Mouse (Mus musculus): ENCODE results near the gene Cacna2d1.

Cacna2d1 gene

GRCm38 (mm10) chr5:16063949-16064348 lies 129.5 kb downstream of the Cacna2d1 start:
- DNase-seq: no peak

GRCm38 (mm10) chr5:16065816-16066215 lies 131.3 kb downstream of the Cacna2d1 start:
- no peak for DNase-seq

- no peak for DNase-seq
Observed at GRCm38 (mm10) chr5:16082253-16082652, 147.8 kb downstream of the Cacna2d1 start.

- DNase-seq: no peak
Observed at GRCm38 (mm10) chr5:16086979-16087902, 152.8 kb downstream of the Cacna2d1 start.

GRCm38 (mm10) chr5:16087995-16088394 lies 153.5 kb downstream of the Cacna2d1 start:
- DNase-seq: no peak

GRCm38 (mm10) chr5:16092540-16092939 lies 158.0 kb downstream of the Cacna2d1 start:
- no peak for DNase-seq

- DNase-seq: no peak
Observed at GRCm38 (mm10) chr5:16093071-16093693, 158.7 kb downstream of the Cacna2d1 start.

GRCm38 (mm10) chr5:16095345-16095744 lies 160.9 kb downstream of the Cacna2d1 start:
- DNase-seq: no peak

GRCm38 (mm10) chr5:16098766-16099165 lies 164.3 kb downstream of the Cacna2d1 start:
- no peak for DNase-seq

- DNase-seq: no peak
Observed at GRCm38 (mm10) chr5:16101820-16102219, 167.3 kb downstream of the Cacna2d1 start.

- DNase-seq: no peak
Observed at GRCm38 (mm10) chr5:16105701-16106100, 171.2 kb downstream of the Cacna2d1 start.

GRCm38 (mm10) chr5:16110643-16111042 lies 176.2 kb downstream of the Cacna2d1 start:
- no peak for DNase-seq

- DNase-seq: no peak
Observed at GRCm38 (mm10) chr5:16113879-16114278, 179.4 kb downstream of the Cacna2d1 start.

- DNase-seq: no peak
Observed at GRCm38 (mm10) chr5:16121334-16121733, 186.8 kb downstream of the Cacna2d1 start.

GRCm38 (mm10) chr5:16122110-16122509 lies 187.6 kb downstream of the Cacna2d1 start:
- DNase-seq: no peak

- no peak for DNase-seq
Observed at GRCm38 (mm10) chr5:16134286-16135094, 200.0 kb downstream of the Cacna2d1 start.

- no peak for DNase-seq
Observed at GRCm38 (mm10) chr5:16135986-16136385, 201.5 kb downstream of the Cacna2d1 start.

- DNase-seq: no peak
Observed at GRCm38 (mm10) chr5:16136839-16137238, 202.3 kb downstream of the Cacna2d1 start.

- DNase-seq: no peak
Observed at GRCm38 (mm10) chr5:16146602-16147001, 212.1 kb downstream of the Cacna2d1 start.

GRCm38 (mm10) chr5:16155375-16156284 lies 221.1 kb downstream of the Cacna2d1 start:
- no peak for DNase-seq

GRCm38 (mm10) chr5:16163270-16163669 lies 228.8 kb downstream of the Cacna2d1 start:
- DNase-seq: no peak

Measured in kidney, postnatal 4 days (tissue).